Mouse (Mus musculus): ENCODE data around the gene Bhlhe23. TPM values are rescaled to one million over a fixed set of nuclear protein-coding genes. Genes with fewer than 3 reads are reported as not detected.

The Bhlhe23 gene
- polyA plus RNA-seq, 1 experiment: 0.01 TPM

DNA sequence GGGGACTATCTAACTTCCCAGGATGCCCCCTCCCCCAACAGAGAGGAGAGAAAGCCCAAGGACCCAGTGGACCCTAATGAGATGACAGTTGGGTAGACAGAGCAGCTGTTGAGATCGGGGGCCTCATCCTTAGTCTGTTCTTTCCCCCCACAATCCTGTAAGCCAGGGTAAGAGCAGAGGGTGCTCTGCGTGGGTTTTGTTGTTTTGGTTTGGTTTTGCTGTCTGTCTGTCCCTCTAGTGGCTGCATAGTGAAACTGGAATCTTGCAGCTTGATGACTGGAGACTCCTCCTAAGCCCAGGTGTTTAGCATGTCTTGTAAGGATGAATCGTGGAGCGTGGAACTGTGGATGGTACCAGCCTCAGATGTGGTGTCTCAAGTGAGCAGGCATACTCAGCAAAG lies 19.3 kb upstream of the Bhlhe23 start:
- no peaks in the 10 kb centered on the region for H3K36me3 ChIP-seq (ENCODE audit: control insufficient read depth, insufficient read depth)
- H3K79me3 ChIP-seq (ENCODE audit: low read depth): no peaks in the 10 kb centered on the region
- H3K4me3 ChIP-seq (ENCODE audit: insufficient read depth, poor library complexity, severe bottlenecking): no peak overlapping the region
- H3ac ChIP-seq (ENCODE audit: control insufficient read depth, insufficient read length, low read depth): no peak overlapping the region
- peaks cover 60% of the 10 kb centered on the region for H3K27me3 ChIP-seq (ENCODE audit: control insufficient read depth, insufficient read depth, insufficient read length)
- TF ChIP-seq MYOD1 (IDR thresholded peaks at IDR 0.05; ENCODE audit: control insufficient read depth, insufficient read length, low read depth): no peak
- TF ChIP-seq MAX (IDR thresholded peaks at IDR 0.05): no peak
- no peak for TF ChIP-seq FOSL1 (IDR thresholded peaks at IDR 0.05; ENCODE audit: insufficient read depth, low read length, poor library complexity, severe bottlenecking)
- TF ChIP-seq CEBPB (IDR thresholded peaks at IDR 0.05; ENCODE audit: low read depth): no peak
- TF ChIP-seq CTCF (IDR thresholded peaks at IDR 0.05; ENCODE audit: control insufficient read depth, insufficient read depth, insufficient read length): no peak
- TF ChIP-seq MYOG (IDR thresholded peaks at IDR 0.05; ENCODE audit: control insufficient read depth, extremely low read depth, insufficient read length): no peak
- no peak for TF ChIP-seq USF1 (IDR thresholded peaks at IDR 0.05; ENCODE audit: low read depth)
- H3K79me2 ChIP-seq (ENCODE audit: control insufficient read depth, insufficient read depth): no peaks in the 10 kb centered on the region

DNA sequence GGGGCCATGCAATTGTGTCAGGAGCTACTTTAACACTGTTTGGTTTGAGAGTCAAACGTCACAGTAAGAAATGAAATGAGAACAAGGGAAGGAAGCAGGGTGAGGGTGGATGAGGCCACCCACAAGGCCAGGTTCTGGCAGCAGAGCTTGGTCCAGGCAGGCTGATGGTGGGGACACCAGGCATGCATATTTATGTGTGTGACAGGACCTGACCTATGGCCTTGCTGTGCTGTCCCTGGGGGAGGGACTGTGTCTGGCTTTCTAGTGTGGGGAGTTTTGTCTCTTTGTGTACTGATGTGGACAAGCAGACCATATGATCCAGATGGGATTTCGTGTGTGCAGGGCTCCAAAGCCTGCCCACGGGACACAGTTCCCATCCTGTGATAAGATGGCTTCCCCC lies 18.9 kb upstream of the Bhlhe23 start:
- H3K79me3 ChIP-seq (ENCODE audit: low read depth): no peaks in the 10 kb centered on the region

DNA sequence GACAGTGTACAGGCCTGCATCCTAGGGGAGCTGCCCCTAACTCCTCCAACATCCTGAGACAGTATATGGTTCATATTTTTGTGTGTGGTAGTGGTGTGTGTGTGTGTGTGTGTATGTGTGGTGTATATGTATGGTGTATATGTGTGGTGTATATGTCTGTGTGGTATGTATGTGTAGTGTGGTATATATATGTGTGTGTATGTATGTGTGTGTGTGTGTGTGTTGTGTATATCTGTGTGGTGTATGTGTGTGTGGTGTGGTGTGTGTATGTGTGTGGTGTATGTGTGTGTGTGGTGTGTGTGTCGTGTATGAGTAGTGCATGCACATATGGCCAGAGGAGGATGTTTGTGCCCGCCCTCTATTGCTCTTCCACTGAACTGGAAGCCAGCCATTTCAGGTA lies 17.7 kb upstream of the Bhlhe23 start:
- H3K27me3 ChIP-seq (ENCODE audit: control insufficient read depth, insufficient read depth, insufficient read length): peaks cover 70% of the 10 kb centered on the region
- H3ac ChIP-seq (ENCODE audit: control insufficient read depth, insufficient read length, low read depth): no peak overlapping the region
- no peak for TF ChIP-seq MYOD1 (IDR thresholded peaks at IDR 0.05; ENCODE audit: control insufficient read depth, insufficient read length, low read depth)
- no peak for TF ChIP-seq MAX (IDR thresholded peaks at IDR 0.05)
- no peak for TF ChIP-seq USF1 (IDR thresholded peaks at IDR 0.05; ENCODE audit: low read depth)
- no peak for TF ChIP-seq MYOG (IDR thresholded peaks at IDR 0.05; ENCODE audit: control insufficient read depth, extremely low read depth, insufficient read length)
- TF ChIP-seq CTCF (IDR thresholded peaks at IDR 0.05; ENCODE audit: control insufficient read depth, insufficient read depth, insufficient read length): no peak
- no peak for TF ChIP-seq CEBPB (IDR thresholded peaks at IDR 0.05; ENCODE audit: low read depth)
- TF ChIP-seq FOSL1 (IDR thresholded peaks at IDR 0.05; ENCODE audit: insufficient read depth, low read length, poor library complexity, severe bottlenecking): no peak
- no peaks in the 10 kb centered on the region for H3K79me3 ChIP-seq (ENCODE audit: low read depth)
- no peaks in the 10 kb centered on the region for H3K36me3 ChIP-seq (ENCODE audit: control insufficient read depth, insufficient read depth)
- H3K4me3 ChIP-seq (ENCODE audit: insufficient read depth, poor library complexity, severe bottlenecking): no peak overlapping the region
- H3K79me2 ChIP-seq (ENCODE audit: control insufficient read depth, insufficient read depth): no peaks in the 10 kb centered on the region

More for the DNA sequence above, 18.9 kb upstream of the Bhlhe23 start:
- no peak overlapping the region for H3K4me3 ChIP-seq (ENCODE audit: insufficient read depth, poor library complexity, severe bottlenecking)
- TF ChIP-seq CTCF (IDR thresholded peaks at IDR 0.05; ENCODE audit: control insufficient read depth, insufficient read depth, insufficient read length) (no peak), USF1 (IDR thresholded peaks at IDR 0.05; ENCODE audit: low read depth) (no peak), MAX (IDR thresholded peaks at IDR 0.05) (no peak), CEBPB (IDR thresholded peaks at IDR 0.05; ENCODE audit: low read depth) (no peak), MYOG (IDR thresholded peaks at IDR 0.05; ENCODE audit: control insufficient read depth, extremely low read depth, insufficient read length) (no peak), FOSL1 (IDR thresholded peaks at IDR 0.05; ENCODE audit: insufficient read depth, low read length, poor library complexity, severe bottlenecking) (no peak), MYOD1 (IDR thresholded peaks at IDR 0.05; ENCODE audit: control insufficient read depth, insufficient read length, low read depth) (no peak)
- H3ac ChIP-seq (ENCODE audit: control insufficient read depth, insufficient read length, low read depth): no peak overlapping the region
- no peaks in the 10 kb centered on the region for H3K79me2 ChIP-seq (ENCODE audit: control insufficient read depth, insufficient read depth)
- peaks cover 63% of the 10 kb centered on the region for H3K27me3 ChIP-seq (ENCODE audit: control insufficient read depth, insufficient read depth, insufficient read length)
- no peaks in the 10 kb centered on the region for H3K36me3 ChIP-seq (ENCODE audit: control insufficient read depth, insufficient read depth)

DNA sequence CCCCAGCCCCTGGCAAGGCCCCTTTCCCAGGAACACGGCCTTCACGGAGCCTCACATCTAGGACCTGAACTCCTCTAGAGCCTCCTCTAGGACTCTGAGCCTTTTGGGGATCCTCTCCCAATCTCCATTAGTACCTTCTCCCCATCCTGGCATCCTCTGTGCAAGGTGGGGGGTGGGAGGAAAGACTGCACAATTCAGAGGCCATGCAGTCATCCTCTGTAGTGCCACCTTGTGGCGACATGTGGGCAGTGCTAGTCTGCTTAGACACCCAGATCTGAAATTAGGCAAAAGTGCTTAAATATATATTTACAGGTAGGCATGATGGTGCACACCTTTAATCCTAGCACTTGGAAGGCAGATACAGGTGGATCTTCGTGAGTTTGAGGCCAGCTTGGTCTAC lies 15.0 kb upstream of the Bhlhe23 start:
- Histone ChIP-seq H3K79me3 (ENCODE audit: low read depth) (no peaks in the 10 kb centered on the region), H3K4me3 (ENCODE audit: insufficient read depth, poor library complexity, severe bottlenecking) (no peak overlapping the region), H3ac (ENCODE audit: control insufficient read depth, insufficient read length, low read depth) (no peak overlapping the region), H3K79me2 (ENCODE audit: control insufficient read depth, insufficient read depth) (no peaks in the 10 kb centered on the region), H3K36me3 (ENCODE audit: control insufficient read depth, insufficient read depth) (no peaks in the 10 kb centered on the region), H3K27me3 (ENCODE audit: control insufficient read depth, insufficient read depth, insufficient read length) (peaks cover 67% of the 10 kb centered on the region)
- TF ChIP-seq FOSL1 (IDR thresholded peaks at IDR 0.05; ENCODE audit: insufficient read depth, low read length, poor library complexity, severe bottlenecking) (no peak), CEBPB (IDR thresholded peaks at IDR 0.05; ENCODE audit: low read depth) (no peak), MYOD1 (IDR thresholded peaks at IDR 0.05; ENCODE audit: control insufficient read depth, insufficient read length, low read depth) (no peak), USF1 (IDR thresholded peaks at IDR 0.05; ENCODE audit: low read depth) (no peak), CTCF (IDR thresholded peaks at IDR 0.05; ENCODE audit: control insufficient read depth, insufficient read depth, insufficient read length) (peak; percentile 24), MAX (IDR thresholded peaks at IDR 0.05) (no peak)

DNA sequence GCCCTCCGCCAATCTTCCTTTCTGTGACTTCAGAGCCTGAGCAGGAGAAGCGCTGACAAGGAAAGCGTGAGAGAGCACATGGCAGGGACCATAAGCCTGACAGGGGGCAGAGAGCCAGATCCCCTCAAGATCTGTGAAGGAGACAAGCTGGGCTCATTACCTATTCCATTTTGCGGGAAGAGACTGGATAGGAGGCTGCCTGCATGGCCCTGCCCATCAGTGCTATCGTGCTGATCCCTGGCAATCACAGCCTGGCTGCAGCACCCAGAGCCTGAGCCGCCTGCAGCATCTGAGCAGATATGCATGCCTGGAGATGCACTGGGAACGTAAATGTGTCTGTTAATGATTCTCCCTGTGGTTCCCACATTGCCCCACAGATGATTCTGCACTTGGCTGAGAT lies 12.1 kb upstream of the Bhlhe23 start:
- Histone ChIP-seq H3K4me3 (ENCODE audit: insufficient read depth, poor library complexity, severe bottlenecking) (no peak overlapping the region), H3K27me3 (ENCODE audit: control insufficient read depth, insufficient read depth, insufficient read length) (peaks cover 69% of the 10 kb centered on the region), H3ac (ENCODE audit: control insufficient read depth, insufficient read length, low read depth) (no peak overlapping the region), H3K36me3 (ENCODE audit: control insufficient read depth, insufficient read depth) (no peaks in the 10 kb centered on the region), H3K79me2 (ENCODE audit: control insufficient read depth, insufficient read depth) (no peaks in the 10 kb centered on the region), H3K79me3 (ENCODE audit: low read depth) (no peaks in the 10 kb centered on the region)
- TF ChIP-seq FOSL1 (IDR thresholded peaks at IDR 0.05; ENCODE audit: insufficient read depth, low read length, poor library complexity, severe bottlenecking) (no peak), CTCF (IDR thresholded peaks at IDR 0.05; ENCODE audit: control insufficient read depth, insufficient read depth, insufficient read length) (no peak), MYOG (IDR thresholded peaks at IDR 0.05; ENCODE audit: control insufficient read depth, extremely low read depth, insufficient read length) (no peak), USF1 (IDR thresholded peaks at IDR 0.05; ENCODE audit: low read depth) (no peak), MYOD1 (IDR thresholded peaks at IDR 0.05; ENCODE audit: control insufficient read depth, insufficient read length, low read depth) (no peak), MAX (IDR thresholded peaks at IDR 0.05) (no peak), CEBPB (IDR thresholded peaks at IDR 0.05; ENCODE audit: low read depth) (no peak)

DNA sequence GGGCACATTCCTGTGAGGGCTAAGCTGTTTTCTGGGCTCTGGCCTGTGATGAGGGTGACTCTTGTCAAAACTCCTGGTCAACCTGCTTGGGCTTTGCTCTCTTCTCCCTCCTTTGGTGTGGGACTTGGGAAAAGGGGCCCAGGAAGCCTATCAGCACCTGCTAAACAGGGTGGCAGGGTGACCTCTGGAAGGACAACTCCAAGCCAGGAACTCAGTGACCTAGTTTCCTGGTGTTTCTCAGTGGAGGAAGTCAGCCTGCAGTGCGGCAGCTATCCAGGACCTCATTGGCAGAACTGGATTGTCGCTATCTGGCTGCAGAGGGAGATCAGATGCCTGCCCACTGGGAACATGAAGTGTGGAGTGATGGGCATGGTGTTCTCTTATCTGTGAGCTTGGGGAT lies 11.7 kb upstream of the Bhlhe23 start:
- H3K79me3 ChIP-seq (ENCODE audit: low read depth): no peaks in the 10 kb centered on the region
- no peak for TF ChIP-seq MYOD1 (IDR thresholded peaks at IDR 0.05; ENCODE audit: control insufficient read depth, insufficient read length, low read depth)
- TF ChIP-seq MAX (IDR thresholded peaks at IDR 0.05): no peak
- no peak for TF ChIP-seq CTCF (IDR thresholded peaks at IDR 0.05; ENCODE audit: control insufficient read depth, insufficient read depth, insufficient read length)
- TF ChIP-seq USF1 (IDR thresholded peaks at IDR 0.05; ENCODE audit: low read depth): no peak
- TF ChIP-seq MYOG (IDR thresholded peaks at IDR 0.05; ENCODE audit: control insufficient read depth, extremely low read depth, insufficient read length): no peak
- no peak for TF ChIP-seq FOSL1 (IDR thresholded peaks at IDR 0.05; ENCODE audit: insufficient read depth, low read length, poor library complexity, severe bottlenecking)
- no peak for TF ChIP-seq CEBPB (IDR thresholded peaks at IDR 0.05; ENCODE audit: low read depth)
- no peak overlapping the region for H3K4me3 ChIP-seq (ENCODE audit: insufficient read depth, poor library complexity, severe bottlenecking)
- H3K27me3 ChIP-seq (ENCODE audit: control insufficient read depth, insufficient read depth, insufficient read length): peaks cover 65% of the 10 kb centered on the region
- no peaks in the 10 kb centered on the region for H3K36me3 ChIP-seq (ENCODE audit: control insufficient read depth, insufficient read depth)
- no peaks in the 10 kb centered on the region for H3K79me2 ChIP-seq (ENCODE audit: control insufficient read depth, insufficient read depth)
- H3ac ChIP-seq (ENCODE audit: control insufficient read depth, insufficient read length, low read depth): no peak overlapping the region
